Mouse (Mus musculus): ENCODE data around the gene Shroom3. TPM values are rescaled to one million over a fixed set of nuclear protein-coding genes. Genes with fewer than 3 reads are reported as not detected.

Gene Shroom3
- polyA plus RNA-seq, 1 experiment: 1.3 TPM

DNA sequence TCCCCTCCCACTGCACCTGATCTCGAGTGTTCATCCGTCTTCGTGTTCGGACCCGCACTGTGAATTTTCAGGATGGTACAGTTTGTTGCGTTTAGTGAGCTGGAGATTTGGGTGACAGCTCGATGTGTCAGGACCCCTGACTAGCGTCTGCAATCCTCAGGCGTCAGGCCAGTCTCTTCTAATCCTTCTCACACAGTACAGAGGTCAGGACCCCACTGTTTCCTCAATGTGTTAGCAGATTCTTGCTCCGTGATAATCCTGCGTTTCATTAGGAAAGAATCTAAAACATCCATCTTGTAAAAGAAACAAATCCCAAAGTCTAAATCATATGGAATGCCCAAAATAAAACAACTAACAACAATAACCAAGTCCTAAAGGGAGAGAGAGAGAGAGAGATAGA lies 18.5 kb downstream of the Shroom3 start:
- Histone ChIP-seq H3K4me1 (ENCODE audit: control insufficient read depth, insufficient read depth, low read length) (no peaks in the 10 kb centered on the region; the same call in 1 of the 2 replicates), H3K27ac (ENCODE audit: control insufficient read depth, insufficient read depth, low read depth, low read length, poor library complexity) (no peak overlapping the region), H3K4me3 (replicated peaks; ENCODE audit: control insufficient read depth, low read depth, low read length) (no peak overlapping the region)
- WGBS: 76% methylated on average over 11 of the region's 11 CpGs
- TF ChIP-seq CTCF (IDR thresholded peaks at IDR 0.05; ENCODE audit: control insufficient read depth, insufficient read depth, low read length): no peak

- WGBS: 84% methylated on average over 8 of the region's 8 CpGs
- Histone ChIP-seq H3K4me3 (replicated peaks; ENCODE audit: control insufficient read depth, low read depth, low read length) (no peak overlapping the region), H3K4me1 (ENCODE audit: control insufficient read depth, insufficient read depth, low read length) (no peaks in the 10 kb centered on the region; the same call in 1 of the 2 replicates), H3K27ac (ENCODE audit: control insufficient read depth, insufficient read depth, low read depth, low read length, poor library complexity) (no peak overlapping the region)
- TF ChIP-seq CTCF (IDR thresholded peaks at IDR 0.05; ENCODE audit: control insufficient read depth, insufficient read depth, low read length) (no peak), POLR2A (IDR thresholded peaks at IDR 0.05; ENCODE audit: borderline replicate concordance, control insufficient read depth, low read depth, low read length) (no peak)
Measured at GRCm38 (mm10) chr5:92703671-92704070, 20.4 kb downstream of the Shroom3 start.

DNA sequence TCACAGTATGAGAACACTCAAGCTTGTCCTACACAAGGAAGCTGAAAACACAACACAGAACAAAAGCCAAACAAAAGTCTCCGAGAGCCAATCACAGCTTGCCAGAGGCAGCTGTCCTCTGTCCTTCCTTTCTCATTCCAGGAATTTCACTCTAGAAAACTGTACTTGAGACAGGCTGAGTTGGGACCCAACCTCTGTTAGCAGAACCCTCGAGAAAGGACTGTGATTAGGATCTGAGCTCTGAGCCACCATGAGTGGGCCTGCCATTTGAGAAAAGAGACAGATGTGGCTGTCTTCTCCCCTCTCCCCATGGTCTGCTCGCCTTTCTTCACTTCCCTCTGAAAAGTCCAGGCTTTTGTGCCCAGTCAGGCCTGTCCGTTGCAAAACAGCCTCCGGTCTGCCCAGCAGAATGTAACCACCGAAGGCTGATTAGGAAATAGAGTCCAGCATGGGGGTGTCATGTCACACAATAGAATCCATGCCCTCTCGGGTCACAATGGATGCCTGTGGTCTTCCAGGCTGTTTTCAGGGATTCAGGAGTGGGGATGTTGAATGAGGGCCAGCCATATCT lies 24.8 kb downstream of the Shroom3 start:
- 30% methylated on average over 7 of the region's 7 CpGs for WGBS
- Histone ChIP-seq H3K4me1 (ENCODE audit: control insufficient read depth, insufficient read depth, low read length) (no peaks in the 10 kb centered on the region; the same call in 1 of the 2 replicates), H3K4me3 (replicated peaks; ENCODE audit: control insufficient read depth, low read depth, low read length) (no peak overlapping the region), H3K27ac (ENCODE audit: control insufficient read depth, insufficient read depth, low read depth, low read length, poor library complexity) (no peak overlapping the region)
- TF ChIP-seq POLR2A (IDR thresholded peaks at IDR 0.05; ENCODE audit: borderline replicate concordance, control insufficient read depth, low read depth, low read length) (no peak), CTCF (IDR thresholded peaks at IDR 0.05; ENCODE audit: control insufficient read depth, insufficient read depth, low read length) (no peak)

DNA sequence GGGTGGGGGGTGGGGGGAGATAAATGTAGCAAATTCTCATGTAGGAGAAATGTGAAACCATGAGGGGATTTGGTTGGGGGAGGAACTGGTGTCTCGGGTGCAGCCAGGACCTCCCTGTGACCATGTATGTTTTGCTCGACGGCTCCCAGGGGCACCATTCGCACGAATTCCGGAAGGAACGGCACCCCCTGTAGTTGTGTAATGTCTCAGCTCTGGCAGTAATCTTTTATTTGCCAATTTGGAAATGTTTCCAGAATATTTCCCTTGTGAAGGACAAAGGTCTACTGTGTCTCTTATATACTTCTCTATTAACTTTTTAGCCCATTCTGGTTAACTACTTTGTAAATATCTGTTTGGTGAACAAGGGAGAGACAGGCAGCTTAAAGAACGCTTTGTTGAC lies 27.5 kb downstream of the Shroom3 start:
- TF ChIP-seq CTCF (IDR thresholded peaks at IDR 0.05; ENCODE audit: control insufficient read depth, insufficient read depth, low read length) (no peak), POLR2A (IDR thresholded peaks at IDR 0.05; ENCODE audit: borderline replicate concordance, control insufficient read depth, low read depth, low read length) (no peak)
- no peaks in the 10 kb centered on the region; the same call in 1 of the 2 replicates for H3K4me1 ChIP-seq (ENCODE audit: control insufficient read depth, insufficient read depth, low read length)
- H3K27ac ChIP-seq (ENCODE audit: control insufficient read depth, insufficient read depth, low read depth, low read length, poor library complexity): no peak overlapping the region
- WGBS: 85% methylated on average over 8 of the region's 8 CpGs
- H3K4me3 ChIP-seq (replicated peaks; ENCODE audit: control insufficient read depth, low read depth, low read length): no peak overlapping the region

DNA sequence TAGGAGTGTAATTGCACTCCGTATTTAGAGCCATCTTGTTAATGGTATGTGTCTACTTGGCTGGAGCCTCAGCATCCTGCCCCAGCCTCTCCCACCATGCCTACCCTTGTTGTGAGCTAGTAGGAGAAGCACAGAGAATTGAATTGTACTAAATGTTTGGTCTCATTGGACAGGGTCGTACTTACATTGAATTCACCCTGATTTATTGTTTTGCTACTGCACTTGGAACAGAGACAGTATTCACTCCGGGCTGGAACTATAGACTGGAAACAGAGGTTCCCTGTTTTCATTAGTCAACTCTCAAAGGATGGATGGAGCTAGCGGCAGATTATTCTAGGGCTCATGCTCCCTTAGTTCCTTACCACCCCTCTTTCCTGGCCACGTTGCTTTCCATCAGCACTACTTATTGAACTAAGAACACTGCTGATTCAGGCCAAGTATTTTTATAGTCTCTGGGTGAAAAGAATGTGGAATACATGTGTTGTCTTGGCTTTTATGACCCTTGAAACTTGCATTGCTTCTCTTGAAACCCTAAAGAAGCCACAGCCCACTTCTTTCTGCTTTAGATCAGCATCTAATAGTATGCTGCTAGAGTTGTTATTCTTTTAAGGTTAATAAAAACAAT lies 28.5 kb downstream of the Shroom3 start:
- Histone ChIP-seq H3K4me3 (replicated peaks; ENCODE audit: control insufficient read depth, low read depth, low read length) (no peak overlapping the region), H3K27ac (ENCODE audit: control insufficient read depth, insufficient read depth, low read depth, low read length, poor library complexity) (no peak overlapping the region), H3K4me1 (ENCODE audit: control insufficient read depth, insufficient read depth, low read length) (no peaks in the 10 kb centered on the region; the same call in 1 of the 2 replicates)
- TF ChIP-seq CTCF (IDR thresholded peaks at IDR 0.05; ENCODE audit: control insufficient read depth, insufficient read depth, low read length) (no peak), POLR2A (IDR thresholded peaks at IDR 0.05; ENCODE audit: borderline replicate concordance, control insufficient read depth, low read depth, low read length) (no peak)
- WGBS: 73% methylated on average over 5 of the region's 5 CpGs

DNA sequence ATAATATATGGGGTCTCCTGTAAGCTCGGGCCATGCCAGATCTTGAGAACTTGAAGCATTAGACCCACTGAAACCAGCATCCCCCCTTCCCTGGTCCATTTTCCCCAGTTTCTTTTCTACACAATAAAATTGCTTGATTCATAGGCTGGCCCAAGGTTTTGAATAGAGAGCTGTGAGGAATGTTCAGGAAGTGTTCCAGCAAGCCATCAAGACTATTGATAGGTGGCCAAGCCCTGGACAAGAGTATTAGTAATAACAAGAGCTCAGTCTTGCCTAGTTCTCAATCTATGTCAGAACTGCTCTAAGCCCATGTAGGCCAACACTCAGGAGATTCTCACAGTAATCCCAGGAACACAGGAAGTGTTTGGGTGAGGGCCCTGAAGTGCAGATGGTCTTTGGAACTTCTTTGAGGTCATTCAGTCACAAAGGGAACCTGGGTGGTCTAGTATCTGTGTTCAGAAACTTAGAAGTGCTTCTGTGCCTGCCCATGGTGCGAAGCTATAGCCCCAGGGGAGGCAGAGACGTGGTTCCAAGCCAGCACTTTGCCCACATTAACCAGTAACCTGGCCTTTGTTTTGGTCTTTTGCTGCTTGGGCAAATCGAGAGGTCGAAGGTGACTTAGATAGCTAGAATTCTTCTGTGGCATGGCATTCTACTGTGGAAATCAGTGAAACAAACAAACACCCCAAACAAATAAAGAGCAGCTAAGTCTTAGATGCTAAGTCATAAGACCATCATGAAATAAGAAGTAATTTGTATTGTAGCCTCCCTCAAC lies 29.6 kb downstream of the Shroom3 start:
- Histone ChIP-seq H3K27ac (ENCODE audit: control insufficient read depth, insufficient read depth, low read depth, low read length, poor library complexity) (no peak overlapping the region), H3K4me3 (replicated peaks; ENCODE audit: control insufficient read depth, low read depth, low read length) (no peak overlapping the region), H3K4me1 (ENCODE audit: control insufficient read depth, insufficient read depth, low read length) (no peaks in the 10 kb centered on the region; the same call in 1 of the 2 replicates)
- no peak for TF ChIP-seq CTCF (IDR thresholded peaks at IDR 0.05; ENCODE audit: control insufficient read depth, insufficient read depth, low read length)
- no peak for TF ChIP-seq POLR2A (IDR thresholded peaks at IDR 0.05; ENCODE audit: borderline replicate concordance, control insufficient read depth, low read depth, low read length)
- 76% methylated on average over 5 of the region's 5 CpGs for WGBS

DNA sequence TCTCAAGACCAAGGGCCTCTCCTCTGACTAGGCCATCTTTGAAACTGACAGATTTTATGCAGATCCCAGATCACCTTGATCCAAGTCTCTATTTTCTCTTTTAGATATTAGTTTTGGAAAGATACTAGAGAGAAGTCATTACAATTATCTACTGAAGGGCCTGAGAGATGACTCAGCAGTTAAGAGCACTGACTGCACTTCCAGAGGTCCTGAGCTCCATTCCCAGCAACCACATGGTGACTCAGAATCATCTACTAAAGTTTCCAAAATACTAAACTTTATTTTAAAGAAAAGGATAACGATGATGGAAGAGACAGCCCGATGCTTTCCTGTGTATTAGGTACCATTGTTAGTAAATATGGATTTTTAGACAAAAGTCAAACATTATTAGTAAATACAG lies 31.7 kb downstream of the Shroom3 start:
- no peak overlapping the region for H3K27ac ChIP-seq (ENCODE audit: control insufficient read depth, insufficient read depth, low read depth, low read length, poor library complexity)
- no peak for TF ChIP-seq CTCF (IDR thresholded peaks at IDR 0.05; ENCODE audit: control insufficient read depth, insufficient read depth, low read length)
- TF ChIP-seq POLR2A (IDR thresholded peaks at IDR 0.05; ENCODE audit: borderline replicate concordance, control insufficient read depth, low read depth, low read length): no peak
- no peaks in the 10 kb centered on the region for H3K4me1 ChIP-seq (ENCODE audit: control insufficient read depth, insufficient read depth, low read length)
- no peak overlapping the region for H3K4me3 ChIP-seq (replicated peaks; ENCODE audit: control insufficient read depth, low read depth, low read length)
- WGBS: 88% methylated on average over 2 of the region's 2 CpGs

- H3K4me3 ChIP-seq (replicated peaks; ENCODE audit: control insufficient read depth, low read depth, low read length): no peak overlapping the region
- 78% methylated on average over 11 of the region's 11 CpGs for WGBS
Measured at GRCm38 (mm10) chr5:92715319-92715718, 32.1 kb downstream of the Shroom3 start.

More at GRCm38 (mm10) chr5:92715319-92715718, 32.1 kb downstream of the Shroom3 start:
- TF ChIP-seq POLR2A (IDR thresholded peaks at IDR 0.05; ENCODE audit: borderline replicate concordance, control insufficient read depth, low read depth, low read length): no peak
- TF ChIP-seq CTCF (IDR thresholded peaks at IDR 0.05; ENCODE audit: control insufficient read depth, insufficient read depth, low read length): no peak
- no peak overlapping the region for H3K27ac ChIP-seq (ENCODE audit: control insufficient read depth, insufficient read depth, low read depth, low read length, poor library complexity)
- no peaks in the 10 kb centered on the region for H3K4me1 ChIP-seq (ENCODE audit: control insufficient read depth, insufficient read depth, low read length)

Data from bone marrow, adult 2 months (tissue).